7 mouse cellular contexts compared by ENCODE assay signal in genomic region chr7:118128925-118129429, GRCm38 (mm10). TPM values are rescaled to one million over a fixed set of nuclear protein-coding genes. Genes with fewer than 3 reads are reported as not detected.
DNase-seq lines count a peak whose midpoint lies in the region; ATAC-seq and TF ChIP-seq lines count a peak whose summit lies in the region.

No protein-coding gene starts in this region.

- peak overlapping the region; percentile 87 for H3K9ac ChIP-seq in forebrain, postnatal 0 days
- peak overlapping the region; percentile 88 for H3K9ac ChIP-seq in midbrain, embryonic 13.5 days (replicated peaks)

- peaks cover 13% of the 10 kb centered on the region; the same call in 1 of the 2 replicates for H3K4me1 ChIP-seq in forebrain, postnatal 0 days (ENCODE audit: insufficient read depth)
- peaks cover 37% of the 10 kb centered on the region for H3K4me1 ChIP-seq in midbrain, embryonic 13.5 days (replicated peaks)

- peak overlapping the region; percentile 87 for H3K27ac ChIP-seq in forebrain, postnatal 0 days (ENCODE audit: low read depth, low read length)
- H3K27ac ChIP-seq in midbrain, embryonic 13.5 days, result peak overlapping the region; percentile 90

- peak; percentile 36 for DNase-seq in retina, embryonic 14.5 days (ENCODE audit: low spot score)
- no peak for DNase-seq in retina, postnatal 1 day
- DNase-seq in cerebellum, adult 9-11 months, result peak; percentile 60
- peak; percentile 45 for DNase-seq in forebrain, postnatal 0 days
- peak; percentile 58 to 74 for DNase-seq in kidney, postnatal 36 days
- DNase-seq in thymus, postnatal 10 days (ENCODE audit: low spot score in 2 of 2), result no peak

- peak overlapping the region; percentile 87 for H3K4me3 ChIP-seq in forebrain, postnatal 0 days (ENCODE audit: low read depth, low read length)
- peak overlapping the region; percentile 91 for H3K4me3 ChIP-seq in midbrain, embryonic 13.5 days (replicated peaks)

- H3K4me2 ChIP-seq in forebrain, postnatal 0 days (ENCODE audit: low read depth), result peak overlapping the region; percentile 75
- peak overlapping the region; percentile 77 for H3K4me2 ChIP-seq in midbrain, embryonic 13.5 days (replicated peaks)

- WGBS in forebrain, postnatal 0 days, result under 1% methylated on average over 21 of the region's 21 CpGs
- 0% methylated on average over 21 of the region's 21 CpGs for WGBS in midbrain, embryonic 13.5 days

- peak; percentile 36; the same call in 1 of the 2 replicates for TF ChIP-seq CTCF in forebrain, postnatal 0 days (IDR thresholded peaks at IDR 0.05; ENCODE audit: low read depth)

- H3K27me3 ChIP-seq in forebrain, postnatal 0 days (ENCODE audit: insufficient read depth, low read length), result no peaks in the 10 kb centered on the region
- no peaks in the 10 kb centered on the region for H3K27me3 ChIP-seq in midbrain, embryonic 13.5 days

- peak; percentile 54 for ATAC-seq in forebrain, postnatal 0 days
- peak; percentile 90 for ATAC-seq in midbrain, embryonic 13.5 days

- H3K36me3 ChIP-seq in forebrain, postnatal 0 days (ENCODE audit: insufficient read depth), result 0 out of 2 replicates have a peak, but pooled peaks cover 4% of the 10 kb centered on the region
- H3K36me3 ChIP-seq in midbrain, embryonic 13.5 days, result peaks cover 20% of the 10 kb centered on the region

- no peaks in the 10 kb centered on the region for H3K9me3 ChIP-seq in forebrain, postnatal 0 days (ENCODE audit: low read length)
- no peaks in the 10 kb centered on the region for H3K9me3 ChIP-seq in midbrain, embryonic 13.5 days

RNA-seq across cellular contexts. Expression of gene Arl6ip1, which starts 0.5 kb away (rescaled TPM):
- 292 and 386 TPM in 2 replicates for total RNA-seq in forebrain, postnatal 0 days (2014; rRNA removed)
- polyA plus RNA-seq in forebrain, postnatal 0 days (2015; fragmentation: Nextera tagmentation; extraction: Ambion mirVana), result 588 and 659 TPM in 2 replicates
- polyA plus RNA-seq in midbrain, embryonic 13.5 days (2015; fragmentation: Nextera tagmentation; extraction: Ambion mirVana), result 509 and 609 TPM in 2 replicates

RNA-seq across cellular contexts. Expression of gene Rps15a, which starts 13.0 kb away (rescaled TPM):
- 192 and 221 TPM in 2 replicates for total RNA-seq in forebrain, postnatal 0 days (2014; rRNA removed)
- polyA plus RNA-seq in forebrain, postnatal 0 days (2015; fragmentation: Nextera tagmentation; extraction: Ambion mirVana), result 384 and 597 TPM in 2 replicates
- 555 and 560 TPM in 2 replicates for polyA plus RNA-seq in midbrain, embryonic 13.5 days (2015; fragmentation: Nextera tagmentation; extraction: Ambion mirVana)

Comparison
In these comparisons a context has a peak if more than half of its experiments do, and no peak if none do; other contexts are left out.
1. DNase-seq: peak in retina, embryonic 14.5 days (single experiment), cerebellum, adult 9-11 months (single experiment), forebrain, postnatal 0 days (single experiment) and kidney, postnatal 36 days (2 of 2); none in retina, postnatal 1 day (single experiment) and thymus, postnatal 10 days (0 of 2).